Mouse (Mus musculus) thymus, adult 2 months (tissue): ENCODE data around the gene Gm19426. TPM values are rescaled to one million over a fixed set of nuclear protein-coding genes. Genes with fewer than 3 reads are reported as not detected.
"Not testable (repeated sequence)": the region's sequence is repeated elsewhere in the genome, so short reads cannot be mapped to it uniquely, and the experiment has no call there.

Experiments used
- DNase-seq: peaks from one replicate; pipeline ENCODE4 v3.0.0; 2021
- H3K27ac ChIP-seq: fragments of 200-500 bp; 2 replicates; pipeline ENCODE4 v1.5.1; 2012; ENCODE audit warnings: low read length, control low read depth; ENCODE audit not compliant: control insufficient read depth, insufficient read depth
- H3K27me3 ChIP-seq: fragments of 200-500 bp; 2 replicates; pipeline ENCODE4 v1.6.1; 2012; ENCODE audit warnings: mild to moderate bottlenecking, low read length, moderate library complexity, mixed read lengths; ENCODE audit not compliant: control insufficient read depth, insufficient read depth
- H3K36me3 ChIP-seq: fragments of 200-500 bp; 2 replicates; pipeline ENCODE4 v1.6.1; 2012; ENCODE audit warnings: mild to moderate bottlenecking, low read length, moderate library complexity; ENCODE audit not compliant: control insufficient read depth, insufficient read depth
- H3K4me1 ChIP-seq: fragments of 200-500 bp; replicated peaks from 2 replicates; pipeline ENCODE4 v1.6.1; 2012; ENCODE audit warnings: low read length; ENCODE audit not compliant: control insufficient read depth, insufficient read depth
- H3K4me3 ChIP-seq: fragments of 200-500 bp; 2 replicates; pipeline ENCODE4 v1.5.1; 2012; ENCODE audit warnings: mild to moderate bottlenecking, low read length, control low read depth, moderate library complexity; ENCODE audit not compliant: control insufficient read depth, insufficient read depth
- CTCF ChIP-seq: fragments of 200-500 bp; IDR thresholded peaks from 2 replicates; pipeline ENCODE4 v1.5.1; 2012; ENCODE audit warnings: mild to moderate bottlenecking, control low read depth, low read length, moderate library complexity, borderline replicate concordance; ENCODE audit not compliant: control insufficient read depth, poor library complexity, insufficient read depth; ENCODE audit errors: extremely low read depth
- POLR2A ChIP-seq: fragments of 200-500 bp; IDR thresholded peaks from 2 replicates; pipeline ENCODE4 v1.6.1; 2012; ENCODE audit warnings: mild to moderate bottlenecking, low read length, control low read depth, moderate library complexity; ENCODE audit not compliant: control insufficient read depth, poor library complexity, insufficient read depth; ENCODE audit errors: extremely low read depth
- WGBS: fragments of 180-500 bp; shearing (Covaris S2); methylation state at CpG from one replicate; pipeline ENCODE4 v1.1.7; 2018; 5-methylcytosine and 5-hydroxymethylcytosine counted together
- polyA plus RNA-seq: library from polyadenylated mRNA; depleted of rRNA; stranded (reverse); fragments of >200 nt; gene quantifications from 2 replicates; pipeline ENCODE4 v1.2.3, GENCODE M21; 2012

The Gm19426 gene
- polyA plus RNA-seq, 1 experiment, result 0.15 TPM

DNA sequence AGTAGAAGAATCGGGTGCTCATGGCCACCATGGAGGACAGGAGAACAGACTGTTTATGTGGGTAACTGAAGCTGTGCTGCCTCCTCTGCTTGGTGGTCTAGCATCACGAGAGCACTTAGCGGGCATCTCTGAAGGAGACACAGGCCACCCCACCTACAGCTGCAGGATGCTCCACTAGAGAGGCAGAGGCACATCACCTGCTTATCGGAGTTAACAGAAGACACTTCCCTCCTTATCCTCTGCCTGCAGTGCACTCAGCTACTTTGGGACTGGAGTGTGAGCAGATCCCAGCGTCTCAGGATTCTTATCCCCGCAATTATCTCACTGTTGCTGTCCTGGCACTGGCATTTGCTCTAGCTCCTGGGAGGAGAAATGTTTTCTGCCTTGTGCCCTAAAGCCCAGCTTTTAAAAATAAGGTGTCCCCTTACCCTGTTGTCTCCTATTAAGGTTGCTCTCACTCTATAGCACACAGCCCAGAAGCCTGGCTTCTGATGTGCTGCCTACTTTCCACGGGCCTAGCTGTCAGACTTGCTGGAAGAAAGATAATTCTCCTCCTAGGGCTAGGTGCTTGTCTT is 8.0 kb downstream of the Gm19426 start:
- Histone ChIP-seq H3K4me3 (no peak overlapping the region), H3K27ac (no peak overlapping the region), H3K36me3 (no peaks in the 10 kb centered on the region), H3K4me1 (no peaks in the 10 kb centered on the region), H3K27me3 (peaks cover 16% of the 10 kb centered on the region; the same call in 1 of the 2 replicates)
- no peak for DNase-seq
- TF ChIP-seq CTCF (no peak), POLR2A (no peak)
- 29% methylated on average over 7 of the region's 7 CpGs for WGBS

DNA sequence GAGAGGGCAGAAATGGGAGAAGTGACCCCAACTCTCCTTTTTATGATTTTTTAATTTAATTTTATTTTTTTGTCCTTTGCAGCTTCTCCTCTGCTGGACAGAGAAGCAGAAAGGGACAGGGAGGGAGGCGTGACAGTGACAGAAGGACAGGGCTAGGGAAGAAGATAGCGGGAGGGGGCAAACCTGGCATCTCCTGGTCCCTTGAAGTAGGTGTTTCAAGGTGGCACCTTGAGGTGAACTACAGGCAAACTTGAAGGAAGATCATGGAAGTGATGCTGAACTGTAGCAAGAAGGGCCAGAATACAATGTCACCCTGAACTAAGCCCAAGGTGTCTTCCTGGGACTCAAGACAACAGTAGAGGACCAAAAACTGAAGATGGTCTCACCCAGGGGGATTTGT is 8.5 kb downstream of the Gm19426 start:
- peaks cover 14% of the 10 kb centered on the region; the same call in 1 of the 2 replicates for H3K27me3 ChIP-seq
- no peak overlapping the region for H3K27ac ChIP-seq
- TF ChIP-seq CTCF (no peak), POLR2A (no peak)
- H3K4me1 ChIP-seq, result no peaks in the 10 kb centered on the region
- no peak for DNase-seq
- H3K36me3 ChIP-seq, result no peaks in the 10 kb centered on the region
- WGBS, result 29% methylated on average over 2 of the region's 2 CpGs
- H3K4me3 ChIP-seq, result no peak overlapping the region

DNA sequence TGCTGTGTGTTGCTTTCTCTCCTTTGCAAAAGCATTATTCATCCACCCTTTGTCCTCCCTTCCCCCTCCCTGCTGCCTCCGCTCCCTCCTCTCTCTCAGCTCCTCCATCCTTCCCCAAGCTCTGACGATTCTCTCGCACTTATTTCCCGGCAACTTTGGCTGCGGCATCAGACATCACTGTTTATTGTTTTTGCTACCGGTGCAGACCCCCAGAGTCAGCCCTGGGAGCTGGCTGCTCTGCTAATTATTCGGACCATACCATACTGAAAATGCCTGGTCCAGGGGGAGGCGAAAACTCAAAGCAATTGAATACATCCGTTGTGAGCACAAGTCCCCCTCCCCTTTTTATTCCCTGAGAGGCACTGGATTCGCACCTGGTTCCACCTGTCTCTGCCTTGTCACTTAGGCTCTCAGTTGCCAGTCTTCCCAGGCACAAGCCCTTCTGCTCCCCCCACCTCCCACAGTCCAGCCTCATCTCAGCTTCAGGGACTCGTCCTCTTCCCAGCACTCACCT is 9.0 kb downstream of the Gm19426 start:
- no peaks in the 10 kb centered on the region for H3K4me1 ChIP-seq

DNA sequence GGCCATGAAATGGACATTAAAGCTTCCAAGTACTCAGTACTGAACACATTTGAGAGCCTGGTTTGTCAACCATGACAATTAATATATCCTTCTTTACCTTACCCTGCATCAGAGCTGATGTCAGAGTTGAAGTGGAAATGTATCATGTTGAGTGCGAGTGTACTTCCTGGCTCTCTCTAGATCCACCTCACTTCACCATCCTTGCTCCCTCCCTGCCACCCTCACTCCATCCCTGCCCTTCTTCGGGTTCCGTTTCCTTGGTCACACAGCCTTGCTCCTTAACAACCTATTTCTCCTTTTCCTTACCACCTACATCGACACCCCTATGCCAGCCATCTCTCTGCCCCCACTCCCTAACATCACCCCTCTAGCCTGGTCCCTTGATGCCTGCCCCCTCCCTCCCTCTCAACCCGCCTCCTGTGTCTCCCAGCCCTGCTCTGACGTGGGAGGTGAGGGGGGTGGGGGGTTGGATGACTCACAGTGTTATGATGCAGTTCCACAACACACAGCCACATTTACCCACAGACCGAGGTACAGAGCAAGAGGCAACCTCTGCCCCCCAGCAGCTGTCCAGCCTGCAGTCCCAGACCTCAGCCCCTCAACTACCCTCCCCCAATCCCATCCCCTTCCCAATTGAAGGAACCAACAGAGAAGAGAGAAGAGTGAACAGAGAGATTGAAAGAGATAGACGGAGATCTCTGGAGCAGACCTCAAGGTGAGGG is 9.7 kb downstream of the Gm19426 start, which contains the start of gene Ypel4:
TSS of gene Ypel4 (plus strand) at position 480 of the 722 bp plus-strand sequence.
- Histone ChIP-seq H3K4me1 (no peaks in the 10 kb centered on the region), H3K4me3 (no peak within 1 kb of the TSS), H3K36me3 (no peaks in the 10 kb centered on the region), H3K27ac (no peak within 1 kb of the TSS), H3K27me3 (peaks cover 14% of the 10 kb centered on the region; the same call in 1 of the 2 replicates)
- no peak for DNase-seq
- TF ChIP-seq CTCF (no peak), POLR2A (no peak)
- WGBS, result 9% methylated on average over 8 of the region's 8 CpGs

More for the DNA sequence above, 9.0 kb downstream of the Gm19426 start:
- Histone ChIP-seq H3K4me3 (no peak overlapping the region), H3K36me3 (no peaks in the 10 kb centered on the region), H3K27me3 (peaks cover 14% of the 10 kb centered on the region; the same call in 1 of the 2 replicates), H3K27ac (no peak overlapping the region)
- TF ChIP-seq CTCF, result no peak
- TF ChIP-seq POLR2A, result no peak
- 7% methylated on average over 11 of the region's 11 CpGs for WGBS
- DNase-seq, result no peak

DNA sequence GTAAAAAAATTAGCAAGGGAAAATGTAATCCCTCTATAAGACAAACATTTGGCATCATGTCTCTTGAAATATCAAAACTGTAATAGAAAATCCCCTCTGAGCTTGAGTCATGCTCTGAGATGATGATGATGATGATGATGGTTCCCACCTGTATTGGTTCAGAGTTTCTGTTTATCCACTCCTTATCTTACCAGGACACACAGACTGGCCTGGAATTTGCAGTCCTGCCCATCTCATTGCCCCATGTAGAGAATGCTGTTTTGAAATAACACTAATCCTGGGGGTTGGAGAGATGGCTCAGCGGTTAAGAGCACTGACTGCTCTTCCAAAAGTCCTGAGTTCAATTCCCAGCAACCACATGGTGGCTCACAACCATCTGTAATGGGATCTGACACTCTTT is 11.1 kb downstream of the Gm19426 start:
- DNase-seq, result no peak
- Histone ChIP-seq H3K36me3 (no peaks in the 10 kb centered on the region), H3K27ac (no peak overlapping the region), H3K27me3 (peaks cover 11% of the 10 kb centered on the region; the same call in 1 of the 2 replicates), H3K4me3 (no peak overlapping the region), H3K4me1 (peaks cover 2% of the 10 kb centered on the region; the same call in 1 of the 2 replicates)
- TF ChIP-seq CTCF (no peak), POLR2A (no peak)
- 91% methylated on average over 1 of the region's 1 CpGs for WGBS

DNA sequence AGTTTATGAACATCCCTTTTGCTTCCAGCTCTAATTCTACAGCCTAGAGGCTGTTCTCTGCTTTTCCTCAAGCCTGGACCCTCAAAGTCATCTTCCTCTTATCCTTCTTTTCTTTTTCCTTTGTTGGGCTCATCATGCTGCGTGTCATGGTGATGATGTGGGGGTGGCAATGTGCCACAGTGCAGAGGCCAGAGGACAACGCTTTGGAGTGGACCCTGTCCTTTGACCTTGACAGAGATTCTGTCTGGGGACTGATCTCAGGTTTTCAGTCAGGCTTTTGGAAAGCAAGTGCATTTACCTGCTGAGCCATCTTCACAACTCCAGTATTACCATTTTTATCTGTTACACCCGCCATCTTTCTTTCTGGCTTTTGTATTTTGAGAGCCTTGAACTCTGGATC is 12.2 kb downstream of the Gm19426 start:
- peaks cover 4% of the 10 kb centered on the region; the same call in 1 of the 2 replicates for H3K27me3 ChIP-seq
- H3K4me3 ChIP-seq, result no peak overlapping the region
- DNase-seq, result no peak
- 92% methylated on average over 3 of the region's 3 CpGs for WGBS
- H3K36me3 ChIP-seq, result no peaks in the 10 kb centered on the region
- H3K4me1 ChIP-seq, result peaks cover 3% of the 10 kb centered on the region
- no peak overlapping the region for H3K27ac ChIP-seq
- TF ChIP-seq POLR2A, result no peak
- TF ChIP-seq CTCF, result no peak

DNA sequence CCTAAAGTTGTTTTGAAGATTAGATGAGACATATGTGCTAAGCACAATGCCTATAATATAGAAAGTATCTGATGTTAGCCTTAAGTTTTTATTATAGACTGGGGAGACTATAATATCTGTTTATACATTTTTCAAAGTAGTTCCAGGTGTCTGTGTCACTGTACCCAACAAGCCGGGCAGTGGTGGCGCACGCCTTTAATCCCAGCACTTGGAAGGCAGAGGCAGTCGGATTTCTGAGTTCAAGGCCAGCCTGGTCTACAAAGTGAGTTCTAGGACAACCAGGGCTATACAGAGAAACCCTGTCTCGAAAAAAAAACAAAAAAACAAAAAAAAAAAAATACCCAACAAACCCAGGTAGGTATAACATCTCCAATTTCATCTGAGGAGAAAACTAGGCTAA is 15.3 kb downstream of the Gm19426 start:
- H3K4me1 ChIP-seq, result peaks cover 11% of the 10 kb centered on the region
- peaks cover 18% of the 10 kb centered on the region for H3K36me3 ChIP-seq
- H3K27me3 ChIP-seq, DNase-seq, H3K4me3 ChIP-seq, H3K27ac ChIP-seq: not testable (repeated sequence)
- WGBS, result 92% methylated on average over 5 of the region's 5 CpGs
